Mouse (Mus musculus): Measurements from ENCODE around the gene Pik3c2b.

DNA sequence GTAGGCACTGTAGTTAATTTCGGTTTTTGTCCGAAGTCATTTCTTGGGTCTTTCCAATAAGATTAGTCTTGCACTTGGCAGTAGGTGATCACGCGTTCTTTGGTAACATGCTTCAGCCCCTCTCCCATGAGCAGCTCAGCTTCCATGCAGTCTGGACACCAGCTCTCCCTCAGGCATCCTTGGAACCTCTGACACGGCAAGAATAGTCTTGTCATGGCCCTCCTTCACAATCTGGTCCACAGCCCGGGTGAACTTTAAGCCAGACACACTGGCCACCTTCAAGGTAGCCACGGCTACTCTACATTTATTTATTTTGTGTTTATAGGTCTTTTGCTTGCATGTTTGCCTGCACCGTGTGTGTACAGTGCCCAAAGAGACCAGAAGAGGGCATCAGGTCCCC lies 102.7 kb downstream of the Pik3c2b start:
- no peak for TF ChIP-seq CTCF (IDR thresholded peaks at IDR 0.05; ENCODE audit: insufficient read depth, low read length)
- TF ChIP-seq POLR2A (IDR thresholded peaks at IDR 0.05; ENCODE audit: borderline replicate concordance, extremely low read depth, low read depth, low read length), result no peak
